Mouse (Mus musculus) spleen, adult 2 months (tissue): ENCODE results near the gene Alg9.

Experiments used
- CTCF ChIP-seq: fragments of 200-500 bp; IDR thresholded peaks from 2 replicates; pipeline ENCODE4 v1.5.1; 2011; ENCODE audit warnings: mild to moderate bottlenecking, inconsistent platforms; ENCODE audit not compliant: insufficient read depth, insufficient read length, insufficient replicate concordance; ENCODE audit errors: extremely low read depth
- POLR2A ChIP-seq: fragments of 200-500 bp; IDR thresholded peaks from 2 replicates; pipeline ENCODE4 v1.6.1; 2011; ENCODE audit warnings: low read depth, low read length, inconsistent platforms

DNA sequence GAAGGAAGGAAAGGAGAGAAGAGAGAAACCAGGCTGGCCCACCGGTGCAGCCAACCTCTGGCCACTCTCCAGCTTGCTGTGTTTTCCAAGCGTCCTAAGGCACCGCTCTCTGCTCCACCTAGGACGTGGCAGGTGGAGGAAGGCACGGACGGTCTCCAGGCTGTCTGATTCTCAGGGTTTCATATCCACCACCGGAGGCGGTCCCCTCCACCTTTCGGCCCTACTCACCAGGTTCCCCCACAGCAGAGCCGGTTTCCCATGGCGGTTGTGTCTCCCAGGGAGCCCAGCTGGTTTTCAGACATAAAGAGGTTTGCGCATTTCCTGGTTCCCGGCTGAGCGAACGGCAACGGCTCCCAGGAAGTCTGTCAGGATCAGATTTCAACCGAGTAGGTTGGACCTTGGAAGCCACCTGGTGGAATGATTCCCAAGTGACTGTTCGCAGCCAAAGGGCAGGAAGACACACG is 28.6 kb upstream of the Alg9 start, which contains the start of gene 2310030G06Rik:
- TF ChIP-seq CTCF (no peak), POLR2A (no peak)
